Mouse (Mus musculus) layer of hippocampus, postnatal 25 days (tissue): Measurements from ENCODE around the gene Abcd3. TPM values are rescaled to one million over a fixed set of nuclear protein-coding genes. Genes with fewer than 3 reads are reported as not detected.

Experiments used
- DNase-seq, 2 experiments: peaks; one replicate each; pipeline ENCODE4 v3.0.0; 2022; ENCODE audit warnings: mixed read lengths in 2 of 2, low spot score in 1 of 2; ENCODE audit errors: extremely low spot score in 1 of 2
- total RNA-seq, 2 experiments: library from RNA; stranded (reverse); gene quantifications; 2 replicates each; pipeline ENCODE4 v1.2.3; 2021

Abcd3 gene
- total RNA-seq, 2 experiments from 2014 or later = 58.7 to 64.8 TPM

GRCm38 (mm10) chr3:121715336-121715735, 99.8 kb downstream of the Abcd3 start:
- no peak for DNase-seq

GRCm38 (mm10) chr3:121714461-121714860, 100.6 kb downstream of the Abcd3 start:
- DNase-seq = no peak

GRCm38 (mm10) chr3:121713816-121714215, 101.3 kb downstream of the Abcd3 start:
- no peak for DNase-seq

- DNase-seq = no peak
Observed at GRCm38 (mm10) chr3:121713151-121713701, 101.9 kb downstream of the Abcd3 start.

GRCm38 (mm10) chr3:121712222-121712621, 102.9 kb downstream of the Abcd3 start:
- no peak for DNase-seq

- DNase-seq = no peak
Observed at GRCm38 (mm10) chr3:121710894-121711531, 104.1 kb downstream of the Abcd3 start.

Other genes starting within 250 kb of the Abcd3 start
- gene 4930432M17Rik, start 144.5 kb downstream of the Abcd3 start, total RNA-seq = not detected
- gene F3, start 91.8 kb downstream of the Abcd3 start, total RNA-seq = 10 to 100 TPM; 46.4 to 55.8 TPM
- 10 to 100 TPM; 15.9 to 18.4 TPM for gene Arhgap29, start 137.2 kb upstream of the Abcd3 start, total RNA-seq
- gene Abca4, start 229.1 kb upstream of the Abcd3 start, total RNA-seq = 1 to 10 TPM in 1 of 2 experiments, under 1 TPM in 1; 0.98 to 2.3 TPM